Mouse (Mus musculus): Measurements from ENCODE around the gene Arid2. TPM values are rescaled to one million over a fixed set of nuclear protein-coding genes. Genes with fewer than 3 reads are reported as not detected.

Gene Arid2
- polyA plus RNA-seq, 1 experiment from 2014 or later, result 18.3 TPM

DNA sequence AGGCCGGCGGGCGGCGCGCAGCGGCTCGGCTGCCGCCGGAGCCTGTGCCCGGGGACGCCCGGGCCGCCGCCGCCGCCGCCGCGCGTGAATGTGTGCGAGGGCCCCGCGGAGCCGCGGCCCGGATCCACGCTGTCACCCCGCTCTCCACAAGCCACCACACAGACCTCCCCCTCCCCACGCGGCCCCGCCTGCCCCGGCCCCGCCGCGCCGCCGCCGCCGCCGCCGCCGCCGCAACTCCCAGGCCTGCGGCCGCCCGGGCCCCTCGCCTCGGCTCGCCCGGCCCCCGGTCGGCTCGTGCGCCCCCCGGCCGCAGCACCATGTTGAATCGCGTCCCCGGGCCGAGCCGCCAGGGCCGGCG, 404 bp upstream of the Arid2 start:
- peak overlapping the region; percentile 100 for H3K9ac ChIP-seq
- ATAC-seq (ENCODE audit: low FRiP score, low read depth), result peak; percentile 57
- WGBS, result 0% methylated on average over 11 of the region's 63 CpGs
- peak overlapping the region; percentile 86 for H3K4me2 ChIP-seq
- peak overlapping the region; percentile 95 for H3K4me3 ChIP-seq
- no peaks in the 10 kb centered on the region for H3K27me3 ChIP-seq
- peak overlapping the region; percentile 100 for H3K27ac ChIP-seq (replicated peaks)
- H3K4me1 ChIP-seq (replicated peaks), result peaks cover 40% of the 10 kb centered on the region
- no peaks in the 10 kb centered on the region for H3K9me3 ChIP-seq
- H3K36me3 ChIP-seq, result no peaks in the 10 kb centered on the region

- WGBS, result under 1% methylated on average over 93 of the region's 97 CpGs
- Histone ChIP-seq H3K36me3 (no peaks in the 10 kb centered on the region), H3K27me3 (no peaks in the 10 kb centered on the region), H3K4me1 (replicated peaks) (peaks cover 30% of the 10 kb centered on the region), H3K4me3 (peak overlapping the region; percentile 95), H3K9ac (peak overlapping the region; percentile 100), H3K4me2 (peak overlapping the region; percentile 86), H3K27ac (replicated peaks) (peak overlapping the region; percentile 100), H3K9me3 (no peaks in the 10 kb centered on the region)
- ATAC-seq (ENCODE audit: low FRiP score, low read depth), result no peak
Measured at GRCm38 (mm10) chr15:96287976-96288835, 888 bp downstream of the Arid2 start.

GRCm38 (mm10) chr15:96288836-96289390, 1.6 kb downstream of the Arid2 start:
- Histone ChIP-seq H3K36me3 (no peaks in the 10 kb centered on the region), H3K9me3 (no peaks in the 10 kb centered on the region), H3K4me1 (replicated peaks) (peaks cover 24% of the 10 kb centered on the region), H3K27ac (replicated peaks) (peak overlapping the region; percentile 100), H3K4me3 (peak overlapping the region; percentile 95), H3K9ac (peak overlapping the region; percentile 100), H3K4me2 (peak overlapping the region; percentile 86), H3K27me3 (no peaks in the 10 kb centered on the region)
- WGBS, result 3% methylated on average over 9 of the region's 9 CpGs
- no peak for ATAC-seq (ENCODE audit: low FRiP score, low read depth)

DNA sequence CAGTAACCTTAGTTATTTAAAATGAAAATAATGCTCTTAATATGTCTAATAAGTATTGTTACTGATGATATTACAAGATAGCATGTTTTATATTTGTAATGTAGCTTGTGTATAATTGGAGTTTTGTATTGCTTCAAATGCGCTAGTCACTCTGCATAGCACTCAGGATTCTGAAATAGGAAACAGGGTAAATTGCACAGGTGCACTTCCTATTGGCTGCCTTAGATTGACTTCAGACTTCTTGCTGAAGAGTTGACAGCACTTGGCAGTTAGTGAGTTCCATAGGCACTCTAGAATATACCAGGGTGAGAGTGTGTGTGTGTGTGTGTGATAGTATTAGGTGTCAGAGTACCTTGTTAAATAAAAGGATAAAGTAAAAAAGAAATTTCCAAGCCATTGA, 2.7 kb downstream of the Arid2 start:
- 79% methylated on average over 1 of the region's 1 CpGs for WGBS
- H3K9ac ChIP-seq, result peak overlapping the region; percentile 36; the same call in 1 of the 2 replicates
- ATAC-seq (ENCODE audit: low FRiP score, low read depth), result no peak

DNA sequence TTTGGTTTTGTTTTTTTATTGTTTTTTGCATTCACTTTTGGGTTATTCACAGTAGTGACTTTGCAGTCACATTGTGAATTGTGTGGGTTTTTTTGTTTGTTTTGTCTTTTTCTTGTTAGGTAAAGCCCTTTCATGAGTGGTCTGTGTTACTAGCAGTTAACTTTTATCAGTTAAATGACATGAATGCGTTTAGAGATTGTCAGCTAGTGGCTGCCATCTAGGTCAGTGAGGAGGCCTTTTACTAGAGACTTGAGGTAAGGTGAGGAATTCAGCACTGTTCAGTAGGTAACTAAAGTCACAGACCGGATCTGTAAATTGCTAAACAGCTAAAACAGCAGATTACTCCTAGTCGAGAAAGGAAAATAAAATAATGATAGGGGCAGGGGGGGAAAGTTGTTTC, 6.1 kb downstream of the Arid2 start:
- 79% methylated on average over 3 of the region's 3 CpGs for WGBS
- Histone ChIP-seq H3K36me3 (peaks cover 6% of the 10 kb centered on the region; the same call in 1 of the 2 replicates), H3K27me3 (no peaks in the 10 kb centered on the region), H3K9me3 (no peaks in the 10 kb centered on the region), H3K4me3 (no peak overlapping the region), H3K27ac (replicated peaks) (no peak overlapping the region), H3K9ac (no peak overlapping the region), H3K4me2 (no peak overlapping the region), H3K4me1 (replicated peaks) (peaks cover 20% of the 10 kb centered on the region)
- ATAC-seq (ENCODE audit: low FRiP score, low read depth), result no peak

More for the DNA sequence above, 2.7 kb downstream of the Arid2 start:
- H3K9me3 ChIP-seq, result no peaks in the 10 kb centered on the region
- peaks cover 20% of the 10 kb centered on the region for H3K4me1 ChIP-seq (replicated peaks)
- no peak overlapping the region for H3K27ac ChIP-seq (replicated peaks)
- peaks cover 6% of the 10 kb centered on the region; the same call in 1 of the 2 replicates for H3K36me3 ChIP-seq
- no peaks in the 10 kb centered on the region for H3K27me3 ChIP-seq
- H3K4me2 ChIP-seq, result peak overlapping the region; percentile 42
- H3K4me3 ChIP-seq, result no peak overlapping the region

GRCm38 (mm10) chr15:96297078-96297590, 9.8 kb downstream of the Arid2 start:
- no peak for ATAC-seq (ENCODE audit: low FRiP score, low read depth)
- Histone ChIP-seq H3K4me2 (no peak overlapping the region), H3K9me3 (no peaks in the 10 kb centered on the region), H3K4me3 (no peak overlapping the region), H3K4me1 (replicated peaks) (0 out of 2 replicates have a peak, but pooled peaks cover 2% of the 10 kb centered on the region), H3K27me3 (no peaks in the 10 kb centered on the region), H3K27ac (replicated peaks) (no peak overlapping the region), H3K36me3 (peaks cover 6% of the 10 kb centered on the region), H3K9ac (no peak overlapping the region)
- 81% methylated on average over 9 of the region's 9 CpGs for WGBS

DNA sequence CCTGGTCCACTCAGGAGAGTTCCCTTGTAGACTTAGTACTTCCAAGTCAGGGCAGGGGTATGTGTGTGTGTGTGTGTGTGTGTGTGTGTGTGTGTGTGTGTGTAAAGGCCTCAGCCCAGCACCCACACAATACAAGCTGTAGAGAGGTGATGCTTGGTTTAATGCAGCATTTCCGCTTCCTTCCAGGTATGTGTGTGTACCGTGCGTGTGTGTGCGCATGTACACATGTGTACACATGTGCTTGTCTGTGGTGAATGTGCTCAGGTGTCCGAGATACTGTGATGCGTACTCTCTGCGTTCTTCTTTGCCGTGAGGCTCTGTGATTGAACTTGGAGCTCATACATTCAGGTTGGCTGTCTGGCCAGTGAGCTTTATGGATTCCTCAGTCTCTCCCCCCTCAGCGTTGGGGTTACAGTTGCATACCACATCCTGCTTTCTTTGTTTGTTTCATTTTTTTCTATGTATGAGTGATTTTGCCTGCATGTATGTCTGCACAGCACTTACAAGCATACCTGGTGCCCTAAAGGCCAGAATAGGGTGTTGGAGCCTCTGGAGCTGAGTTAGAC, 10.4 kb downstream of the Arid2 start:
- no peak overlapping the region for H3K27ac ChIP-seq (replicated peaks)
- H3K4me2 ChIP-seq, result no peak overlapping the region
- H3K4me3 ChIP-seq, result no peak overlapping the region
- WGBS, result 93% methylated on average over 9 of the region's 9 CpGs
- H3K9me3 ChIP-seq, result no peaks in the 10 kb centered on the region
- peaks cover 8% of the 10 kb centered on the region for H3K36me3 ChIP-seq
- no peaks in the 10 kb centered on the region for H3K27me3 ChIP-seq
- H3K4me1 ChIP-seq (replicated peaks), result no peaks in the 10 kb centered on the region
- no peak for ATAC-seq (ENCODE audit: low FRiP score, low read depth)
- no peak overlapping the region for H3K9ac ChIP-seq

DNA sequence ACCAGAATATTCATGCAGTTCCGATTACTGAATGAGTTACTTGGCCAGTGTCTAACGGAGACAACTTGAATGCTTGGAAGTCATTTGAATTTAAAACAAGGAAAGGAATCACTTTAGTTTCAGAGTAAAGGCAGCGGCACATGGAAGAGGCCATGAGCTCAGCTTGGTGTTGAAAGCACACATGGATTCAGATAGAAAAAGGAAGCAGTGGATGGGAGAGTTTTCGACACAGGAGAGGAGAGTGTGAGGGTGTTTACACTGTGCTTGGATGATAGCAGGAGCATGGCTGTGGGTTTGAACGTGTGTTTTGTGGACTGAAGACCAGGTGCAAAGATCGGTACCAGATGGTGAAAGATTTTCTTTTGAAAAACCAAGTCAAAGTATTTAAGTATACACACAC, 22.0 kb downstream of the Arid2 start:
- ATAC-seq (ENCODE audit: low FRiP score, low read depth), result no peak
- Histone ChIP-seq H3K4me2 (no peak overlapping the region), H3K36me3 (peaks cover 5% of the 10 kb centered on the region), H3K27me3 (no peaks in the 10 kb centered on the region), H3K9me3 (no peaks in the 10 kb centered on the region), H3K9ac (no peak overlapping the region), H3K27ac (replicated peaks) (no peak overlapping the region), H3K4me1 (replicated peaks) (no peaks in the 10 kb centered on the region), H3K4me3 (no peak overlapping the region)
- 70% methylated on average over 6 of the region's 6 CpGs for WGBS

DNA sequence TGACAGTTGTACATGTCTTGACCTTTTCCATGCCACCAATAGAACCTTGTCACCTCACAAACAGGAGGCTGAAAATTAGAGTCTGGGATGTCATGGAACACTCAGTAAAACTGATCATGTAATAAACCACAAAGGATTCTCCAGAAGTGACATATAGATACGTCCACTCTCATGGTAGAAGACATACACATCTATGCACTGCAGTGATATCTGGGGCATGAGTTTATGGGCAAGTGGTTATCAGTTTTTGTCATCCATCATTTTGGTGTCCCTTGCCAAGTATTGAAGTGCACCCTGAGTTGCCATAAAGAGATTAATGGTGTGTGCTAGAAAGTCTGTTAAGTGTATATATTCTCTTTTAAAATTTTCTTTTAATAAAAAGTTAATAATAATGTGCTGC, 25.6 kb downstream of the Arid2 start:
- Histone ChIP-seq H3K27ac (replicated peaks) (no peak overlapping the region), H3K4me1 (replicated peaks) (no peaks in the 10 kb centered on the region), H3K36me3 (no peaks in the 10 kb centered on the region), H3K9me3 (no peaks in the 10 kb centered on the region), H3K4me2 (no peak overlapping the region), H3K27me3 (no peaks in the 10 kb centered on the region), H3K4me3 (no peak overlapping the region), H3K9ac (no peak overlapping the region)
- 79% methylated on average over 1 of the region's 1 CpGs for WGBS
- ATAC-seq (ENCODE audit: low FRiP score, low read depth), result no peak

DNA sequence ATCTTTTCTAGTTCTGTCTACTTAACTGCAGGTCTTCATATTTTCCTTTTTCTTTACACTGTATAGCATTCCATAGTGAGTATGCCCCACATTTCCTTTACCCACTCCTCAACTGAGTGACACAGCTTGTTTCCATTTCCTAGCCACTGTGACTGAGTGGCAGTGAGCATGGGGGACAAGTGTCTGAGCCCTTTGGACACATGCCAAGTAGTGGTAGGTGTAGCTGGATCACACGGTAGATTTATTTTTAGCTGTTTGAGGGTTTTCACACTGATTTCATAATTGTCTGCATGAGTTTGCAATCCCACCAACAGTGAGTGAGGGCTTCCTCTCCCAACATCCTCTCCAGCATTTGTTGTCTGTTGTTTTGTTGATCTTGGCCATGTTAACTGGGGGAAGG, 28.3 kb downstream of the Arid2 start:
- ATAC-seq (ENCODE audit: low FRiP score, low read depth), result no peak
- H3K36me3 ChIP-seq, result no peaks in the 10 kb centered on the region
- H3K4me2 ChIP-seq, result no peak overlapping the region
- 61% methylated on average over 1 of the region's 1 CpGs for WGBS
- no peak overlapping the region for H3K4me3 ChIP-seq
- no peaks in the 10 kb centered on the region for H3K9me3 ChIP-seq
- H3K9ac ChIP-seq, result no peak overlapping the region
- H3K27me3 ChIP-seq, result no peaks in the 10 kb centered on the region
- H3K4me1 ChIP-seq (replicated peaks), result no peaks in the 10 kb centered on the region
- no peak overlapping the region for H3K27ac ChIP-seq (replicated peaks)

DNA sequence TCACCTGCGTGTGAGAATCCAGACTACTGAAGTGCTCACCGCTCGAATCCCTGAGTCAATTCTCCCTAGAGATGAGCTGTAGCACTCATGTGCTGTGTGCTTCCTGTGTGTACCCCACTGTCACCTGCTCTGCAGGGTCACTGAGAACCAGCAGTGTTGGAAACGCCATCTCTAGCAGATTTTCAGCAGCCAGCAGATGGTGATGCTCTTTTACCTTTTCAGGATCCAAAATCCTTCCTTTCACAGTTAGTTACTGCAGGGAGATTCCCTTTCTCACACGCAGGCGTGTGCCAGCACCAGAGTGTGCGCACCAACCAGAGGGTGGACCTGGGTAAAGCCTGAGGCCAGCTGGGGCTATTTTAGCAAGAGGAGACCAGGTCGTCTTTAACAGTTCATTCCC, 32.0 kb downstream of the Arid2 start:
- no peak overlapping the region for H3K4me3 ChIP-seq
- H3K9me3 ChIP-seq, result no peaks in the 10 kb centered on the region
- H3K4me1 ChIP-seq (replicated peaks), result no peaks in the 10 kb centered on the region
- no peaks in the 10 kb centered on the region for H3K36me3 ChIP-seq
- no peaks in the 10 kb centered on the region for H3K27me3 ChIP-seq
- no peak overlapping the region for H3K4me2 ChIP-seq
- H3K9ac ChIP-seq, result no peak overlapping the region
- H3K27ac ChIP-seq (replicated peaks), result no peak overlapping the region
- no peak for ATAC-seq (ENCODE audit: low FRiP score, low read depth)
- 80% methylated on average over 8 of the region's 8 CpGs for WGBS

- Histone ChIP-seq H3K27ac (replicated peaks) (no peak overlapping the region), H3K9me3 (no peaks in the 10 kb centered on the region), H3K4me1 (replicated peaks) (no peaks in the 10 kb centered on the region), H3K36me3 (no peaks in the 10 kb centered on the region), H3K4me3 (no peak overlapping the region), H3K9ac (no peak overlapping the region), H3K27me3 (no peaks in the 10 kb centered on the region), H3K4me2 (no peak overlapping the region)
- WGBS, result 83% methylated on average over 7 of the region's 7 CpGs
- no peak for ATAC-seq (ENCODE audit: low FRiP score, low read depth)
Measured at GRCm38 (mm10) chr15:96325726-96326328, 38.5 kb downstream of the Arid2 start.
